Mouse (Mus musculus) stomach, embryonic 16.5 days (tissue): ENCODE measurements around the gene Opcml. TPM values are rescaled to one million over a fixed set of nuclear protein-coding genes. Genes with fewer than 3 reads are reported as not detected.

Source experiments
- ATAC-seq: fragments of 200-750 bp; cut with Nextera tagmentation; 2 replicates; pipeline ENCODE4 v1.8.0; 2017; ENCODE audit warnings: moderate number of reproducible peaks, moderate TSS enrichment; ENCODE audit not compliant: insufficient read depth, low FRiP score
- H3K27ac ChIP-seq: fragments of 300-500 bp; sonication (generic); 2 replicates; pipeline ENCODE4 v1.5.1; 2014; ENCODE audit warnings: low read length
- H3K27me3 ChIP-seq: fragments of 300-500 bp; sonication (generic); 2 replicates; pipeline ENCODE4 v1.6.1; 2014; ENCODE audit warnings: low read length, control low read depth, mixed read lengths; ENCODE audit not compliant: control insufficient read depth, insufficient read depth
- H3K36me3 ChIP-seq: fragments of 300-500 bp; sonication (generic); 2 replicates; pipeline ENCODE4 v1.6.1; 2014; ENCODE audit warnings: low read length; ENCODE audit not compliant: control insufficient read depth, insufficient read depth
- H3K4me1 ChIP-seq: fragments of 300-500 bp; sonication (generic); 2 replicates; pipeline ENCODE4 v1.6.1; 2014; ENCODE audit warnings: low read length, control low read depth, mixed read lengths; ENCODE audit not compliant: control insufficient read depth, insufficient read depth
- H3K4me2 ChIP-seq: fragments of 300-500 bp; sonication (generic); 2 replicates; pipeline ENCODE4 v1.6.1; 2014; ENCODE audit warnings: low read depth, low read length, mixed read lengths
- H3K4me3 ChIP-seq: fragments of 300-500 bp; sonication (generic); replicated peaks from 2 replicates; pipeline ENCODE4 v1.5.1; 2014; ENCODE audit warnings: mild to moderate bottlenecking, low read length
- H3K9ac ChIP-seq: fragments of 300-500 bp; sonication (generic); 2 replicates; pipeline ENCODE4 v1.6.1; 2014; ENCODE audit warnings: low read length
- H3K9me3 ChIP-seq: fragments of 300-500 bp; sonication (generic); replicated peaks from 2 replicates; pipeline ENCODE4 v1.6.1; 2016; ENCODE audit warnings: low read length, control low read depth; ENCODE audit not compliant: control insufficient read depth
- WGBS: fragments of 180-500 bp; shearing (Covaris S2); extraction: QIAGEN DNeasy Blood & Tissue Kit; methylation state at CpG from one replicate; pipeline ENCODE4 v1.1.7; 2014; 5-methylcytosine and 5-hydroxymethylcytosine counted together
- polyA plus RNA-seq: library from polyadenylated mRNA; unstranded; fragments of >200 nt; fragmentation: Nextera tagmentation; extraction: Ambion mirVana; gene quantifications from 2 replicates; pipeline ENCODE4 v1.2.1, GENCODE M21; 2015

Gene Opcml
- polyA plus RNA-seq, 1 experiment from 2014 or later, result 2.8 TPM

- 64% methylated on average over 3 of the region's 3 CpGs for WGBS
- Histone ChIP-seq H3K27me3 (no peaks in the 10 kb centered on the region), H3K9me3 (no peaks in the 10 kb centered on the region), H3K4me3 (no peak overlapping the region), H3K9ac (no peak overlapping the region), H3K4me2 (no peak overlapping the region), H3K36me3 (no peaks in the 10 kb centered on the region), H3K27ac (no peak overlapping the region), H3K4me1 (no peaks in the 10 kb centered on the region)
- no peak for ATAC-seq
Observed at GRCm38 (mm10) chr9:28444485-28444884, 653.9 kb downstream of the Opcml start.

- Histone ChIP-seq H3K4me2 (no peak overlapping the region), H3K9me3 (no peaks in the 10 kb centered on the region), H3K27me3 (no peaks in the 10 kb centered on the region), H3K9ac (no peak overlapping the region), H3K36me3 (no peaks in the 10 kb centered on the region), H3K27ac (no peak overlapping the region), H3K4me3 (no peak overlapping the region), H3K4me1 (no peaks in the 10 kb centered on the region)
- ATAC-seq, result no peak
- 65% methylated on average over 8 of the region's 8 CpGs for WGBS
Observed at GRCm38 (mm10) chr9:28444972-28445371, 654.4 kb downstream of the Opcml start.

GRCm38 (mm10) chr9:28445863-28446262 is 655.3 kb downstream of the Opcml start:
- H3K27ac ChIP-seq, result no peak overlapping the region
- no peaks in the 10 kb centered on the region for H3K9me3 ChIP-seq
- no peak overlapping the region for H3K9ac ChIP-seq
- H3K36me3 ChIP-seq, result no peaks in the 10 kb centered on the region
- H3K4me1 ChIP-seq, result no peaks in the 10 kb centered on the region
- 94% methylated on average over 1 of the region's 1 CpGs for WGBS
- H3K27me3 ChIP-seq, result no peaks in the 10 kb centered on the region
- no peak overlapping the region for H3K4me2 ChIP-seq
- H3K4me3 ChIP-seq, result no peak overlapping the region
- ATAC-seq, result no peak

GRCm38 (mm10) chr9:28446278-28447064 is 655.9 kb downstream of the Opcml start:
- no peak overlapping the region for H3K9ac ChIP-seq
- no peak overlapping the region for H3K4me2 ChIP-seq
- H3K4me3 ChIP-seq, result no peak overlapping the region
- H3K27ac ChIP-seq, result no peak overlapping the region
- H3K36me3 ChIP-seq, result no peaks in the 10 kb centered on the region
- WGBS, result 87% methylated on average over 4 of the region's 4 CpGs
- H3K4me1 ChIP-seq, result no peaks in the 10 kb centered on the region
- no peaks in the 10 kb centered on the region for H3K27me3 ChIP-seq
- no peak for ATAC-seq
- H3K9me3 ChIP-seq, result no peaks in the 10 kb centered on the region

- H3K27me3 ChIP-seq, result no peaks in the 10 kb centered on the region
- ATAC-seq, result no peak
- H3K4me3 ChIP-seq, result no peak overlapping the region
- no peaks in the 10 kb centered on the region for H3K9me3 ChIP-seq
- no peak overlapping the region for H3K27ac ChIP-seq
- H3K36me3 ChIP-seq, result no peaks in the 10 kb centered on the region
- H3K4me1 ChIP-seq, result no peaks in the 10 kb centered on the region
- no peak overlapping the region for H3K9ac ChIP-seq
- WGBS, result 70% methylated on average over 2 of the region's 2 CpGs
- H3K4me2 ChIP-seq, result no peak overlapping the region
Observed at GRCm38 (mm10) chr9:28452509-28452908, 661.9 kb downstream of the Opcml start.

GRCm38 (mm10) chr9:28453062-28453461 is 662.5 kb downstream of the Opcml start:
- H3K27ac ChIP-seq, result no peak overlapping the region

GRCm38 (mm10) chr9:28457982-28458770 is 667.6 kb downstream of the Opcml start:
- no peak overlapping the region for H3K4me3 ChIP-seq
- no peak overlapping the region for H3K27ac ChIP-seq
- H3K4me2 ChIP-seq, result no peak overlapping the region
- H3K27me3 ChIP-seq, result no peaks in the 10 kb centered on the region
- H3K4me1 ChIP-seq, result no peaks in the 10 kb centered on the region
- H3K9me3 ChIP-seq, result no peaks in the 10 kb centered on the region
- no peak for ATAC-seq
- H3K9ac ChIP-seq, result no peak overlapping the region
- no peaks in the 10 kb centered on the region for H3K36me3 ChIP-seq
- 72% methylated on average over 7 of the region's 7 CpGs for WGBS

More at GRCm38 (mm10) chr9:28453062-28453461, 662.5 kb downstream of the Opcml start:
- WGBS, result 72% methylated on average over 2 of the region's 2 CpGs
- no peak overlapping the region for H3K4me2 ChIP-seq
- H3K9ac ChIP-seq, result no peak overlapping the region
- no peak for ATAC-seq
- no peaks in the 10 kb centered on the region for H3K9me3 ChIP-seq
- H3K27me3 ChIP-seq, result no peaks in the 10 kb centered on the region
- H3K4me3 ChIP-seq, result no peak overlapping the region
- no peaks in the 10 kb centered on the region for H3K4me1 ChIP-seq
- no peaks in the 10 kb centered on the region for H3K36me3 ChIP-seq

GRCm38 (mm10) chr9:28463622-28464021 is 673.0 kb downstream of the Opcml start:
- no peaks in the 10 kb centered on the region for H3K36me3 ChIP-seq
- no peak overlapping the region for H3K9ac ChIP-seq
- no peak overlapping the region for H3K27ac ChIP-seq
- no peak for ATAC-seq
- no peaks in the 10 kb centered on the region for H3K27me3 ChIP-seq
- H3K4me2 ChIP-seq, result no peak overlapping the region
- no peaks in the 10 kb centered on the region for H3K4me1 ChIP-seq
- WGBS, result 52% methylated on average over 6 of the region's 6 CpGs
- H3K9me3 ChIP-seq, result no peaks in the 10 kb centered on the region
- H3K4me3 ChIP-seq, result no peak overlapping the region

GRCm38 (mm10) chr9:28469419-28469818 is 678.8 kb downstream of the Opcml start:
- 78% methylated on average over 6 of the region's 6 CpGs for WGBS

More at GRCm38 (mm10) chr9:28469419-28469818, 678.8 kb downstream of the Opcml start:
- no peak overlapping the region for H3K4me2 ChIP-seq
- H3K36me3 ChIP-seq, result no peaks in the 10 kb centered on the region
- H3K4me3 ChIP-seq, result no peak overlapping the region
- H3K27ac ChIP-seq, result no peak overlapping the region
- H3K4me1 ChIP-seq, result no peaks in the 10 kb centered on the region
- no peaks in the 10 kb centered on the region for H3K9me3 ChIP-seq
- no peak overlapping the region for H3K9ac ChIP-seq
- H3K27me3 ChIP-seq, result no peaks in the 10 kb centered on the region
- ATAC-seq, result no peak
